Mouse (Mus musculus): Measurements from ENCODE around the gene Itpripl1. TPM values are rescaled to one million over a fixed set of nuclear protein-coding genes. Genes with fewer than 3 reads are reported as not detected.
A peak's percentile ranks its signal among the peaks of the same experiment; 100 is the strongest.
"Not testable (repeated sequence)": the region's sequence is repeated elsewhere in the genome, so short reads cannot be mapped to it uniquely, and the experiment has no call there.

The Itpripl1 gene
- total RNA-seq (2021) = 1 to 10 TPM; 2.9 TPM

DNA sequence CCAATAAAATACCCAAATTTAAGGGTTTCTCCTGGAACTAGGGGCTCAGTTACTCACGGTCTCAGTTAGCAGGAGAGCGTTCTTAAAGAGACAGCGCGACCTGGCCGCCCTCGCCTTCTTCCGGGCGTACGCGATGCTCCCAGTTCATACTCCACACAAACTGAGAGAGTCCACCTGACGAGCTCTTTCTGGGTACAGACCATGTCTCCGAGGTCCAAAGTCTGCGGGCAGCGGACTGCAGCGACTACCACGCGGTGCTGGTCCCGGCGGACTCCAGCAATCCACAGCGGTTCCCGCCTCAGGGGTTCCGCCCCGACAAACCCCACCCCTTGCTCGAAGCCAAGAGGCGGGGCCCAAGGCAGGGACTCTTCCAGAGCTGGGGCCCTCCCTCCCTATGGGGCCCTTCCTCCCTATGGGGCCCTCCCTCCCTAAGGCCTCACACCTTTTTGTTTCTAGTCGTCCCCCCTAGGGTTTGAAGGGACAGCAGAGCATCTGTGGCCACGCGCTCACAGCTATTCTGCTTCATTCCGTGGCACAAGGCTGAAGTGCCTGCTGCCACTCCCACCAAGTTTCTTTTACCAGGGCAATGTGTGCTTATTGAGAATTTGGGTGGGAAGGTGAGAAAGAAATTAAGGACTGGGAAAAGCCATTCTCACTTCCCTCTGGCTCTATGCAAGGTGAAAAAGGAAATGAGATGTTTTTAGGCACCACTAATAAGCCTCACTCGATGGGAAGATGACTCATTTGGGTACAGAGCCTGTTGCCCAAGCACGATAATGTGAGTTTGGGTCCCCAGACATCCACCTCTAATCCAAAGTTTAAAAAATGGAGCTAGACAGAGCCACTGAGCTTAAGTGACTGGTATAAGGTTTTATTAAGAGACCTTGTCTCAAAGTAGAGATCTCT, at the start of gene Itpripl1:
Gene Itpripl1, minus strand, starts transcription at position 285 of the 906 bp plus-strand sequence.
- peak; percentile 19 to 37 for DNase-seq (ENCODE audit: low spot score in 2 of 2)
- intact Hi-C loops (cut with DNase I) = no loop called here

DNA sequence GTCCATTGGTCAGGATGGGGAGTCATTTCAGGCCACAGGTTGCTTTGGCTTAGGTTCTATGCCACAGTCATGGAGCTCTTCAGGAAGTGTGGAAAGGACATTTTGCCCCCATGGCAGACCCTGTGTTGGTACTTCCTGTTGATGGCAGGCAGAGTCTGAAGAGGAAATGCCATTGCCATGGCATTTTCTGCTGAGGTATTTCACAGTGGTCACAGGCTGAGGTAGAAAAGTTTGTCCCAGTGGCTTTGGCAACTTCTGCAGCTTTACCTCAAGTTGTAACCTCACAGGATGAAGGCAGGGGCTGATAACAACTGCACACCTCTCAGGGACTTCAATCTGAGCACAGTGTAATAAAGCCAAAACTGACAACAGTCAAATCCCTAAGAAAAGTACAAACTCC, 46.3 kb upstream of the Itpripl1 start:
- intact Hi-C loops (cut with DNase I) = no loop called here
- no peak for DNase-seq (ENCODE audit: low spot score in 2 of 2)

DNA sequence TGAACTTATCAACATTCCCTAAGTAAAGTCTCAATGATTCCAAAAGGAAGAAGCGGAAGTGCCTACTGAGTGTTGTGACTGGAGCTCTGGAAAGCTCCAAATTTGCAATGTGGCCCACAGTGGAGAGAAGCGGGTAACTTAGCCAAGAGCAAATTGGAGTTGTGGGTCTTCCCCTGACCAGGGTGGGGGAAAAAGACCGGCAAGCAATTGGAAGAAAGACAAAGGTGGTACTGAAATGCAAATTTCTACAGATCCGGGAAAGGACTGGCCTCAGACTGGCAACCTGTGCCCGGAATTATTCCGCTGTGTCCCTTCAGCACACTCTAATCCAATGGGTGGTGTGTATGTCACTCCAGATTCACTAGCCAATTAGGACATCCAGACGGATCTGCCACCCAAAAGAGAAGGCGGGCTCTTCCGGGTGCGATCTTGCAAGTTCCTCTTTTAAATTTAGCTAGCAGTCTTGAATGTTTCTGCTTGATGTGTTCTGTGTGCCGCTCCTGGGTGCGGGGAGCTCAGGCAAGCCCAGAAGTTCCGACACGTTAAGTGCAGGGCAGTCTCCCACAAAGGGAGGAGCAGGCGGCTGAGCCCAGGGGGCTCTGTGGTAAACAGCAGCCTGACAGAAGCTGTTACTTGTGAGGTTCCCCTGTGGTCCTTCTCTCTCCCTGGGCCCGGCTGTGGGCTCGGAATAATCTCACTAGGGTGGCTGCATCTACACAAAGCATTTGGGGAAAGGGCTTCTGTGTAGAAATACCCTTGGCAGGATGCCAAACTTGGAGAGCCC, 39.5 kb upstream of the Itpripl1 start:
- peak; percentile 85 to 94 for DNase-seq (ENCODE audit: low spot score in 2 of 2)
- intact Hi-C loops (cut with DNase I) = loop anchor here (1.0 kb wide), 1 partner anchor 26 kb away; the partner anchor contains the start of genes 1810024B03Rik and Snrnp200

DNA sequence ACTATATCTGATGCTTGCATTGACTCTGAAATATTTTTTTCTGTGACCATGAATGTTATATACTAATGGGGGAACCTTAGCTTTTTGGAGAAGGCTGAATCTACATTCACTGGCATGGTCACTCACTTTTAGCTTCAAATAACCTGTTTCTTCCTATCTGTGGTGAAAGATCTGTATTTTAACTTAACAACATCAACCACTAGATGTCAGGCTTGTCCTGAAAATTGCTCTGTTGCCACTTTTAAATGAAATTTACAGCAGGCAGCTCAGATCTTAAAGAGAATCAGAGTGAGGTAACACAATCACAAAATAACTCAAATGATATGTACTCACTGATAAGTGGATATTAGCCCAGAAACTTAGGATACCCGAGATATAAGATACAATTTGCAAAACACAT, 23.0 kb upstream of the Itpripl1 start:
- intact Hi-C loops (cut with DNase I) = loop anchor here (1.0 kb wide), 1 partner anchor 39 kb away; no protein-coding TSS in a partner anchor
- peak; percentile 30 to 72 for DNase-seq (ENCODE audit: low spot score in 2 of 2)

DNA sequence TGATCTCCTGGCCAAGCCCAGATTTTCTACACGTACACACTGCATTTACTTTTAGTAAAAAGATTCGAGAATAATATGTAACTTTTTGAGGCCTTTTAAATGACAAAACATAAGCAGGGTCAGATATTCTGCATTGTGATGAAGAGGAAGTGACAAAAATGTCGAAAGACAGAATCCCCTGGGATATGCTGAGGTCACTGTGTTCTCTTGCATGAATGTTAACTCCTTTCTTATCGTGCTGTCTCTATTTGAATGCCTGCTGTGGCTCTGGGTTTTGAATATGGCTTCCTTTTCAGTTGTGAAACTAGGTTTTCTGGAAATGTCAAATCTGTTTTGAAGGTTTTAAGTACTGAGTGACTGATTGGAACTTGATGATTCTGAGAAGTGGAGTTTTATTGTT, 22.4 kb upstream of the Itpripl1 start:
- intact Hi-C loops (cut with DNase I) = loop anchor here (1.0 kb wide), 1 partner anchor 40 kb away; no protein-coding TSS in a partner anchor
- no peak for DNase-seq (ENCODE audit: low spot score in 2 of 2)

DNA sequence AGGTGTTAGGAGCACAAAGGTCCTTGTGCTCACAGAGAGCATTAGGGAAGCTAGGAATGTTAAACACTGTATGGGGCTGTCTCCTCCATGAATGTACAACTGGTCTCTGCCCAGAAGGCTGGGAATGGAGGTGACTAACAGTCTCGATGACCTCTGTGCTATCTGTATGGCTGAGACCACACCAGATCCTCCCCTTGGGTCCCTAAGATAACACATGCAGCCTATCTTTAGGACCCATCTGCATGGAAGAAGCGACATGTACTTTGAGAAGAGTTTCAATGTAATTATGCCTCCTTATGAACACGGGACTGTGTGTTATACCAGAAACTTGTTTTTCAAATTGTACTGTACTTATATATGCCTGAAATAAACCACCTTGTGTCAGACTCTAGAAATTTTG, 2.5 kb upstream of the Itpripl1 start:
- intact Hi-C loops (cut with DNase I) = no loop called here
- no peak for DNase-seq (ENCODE audit: low spot score in 2 of 2)

DNA sequence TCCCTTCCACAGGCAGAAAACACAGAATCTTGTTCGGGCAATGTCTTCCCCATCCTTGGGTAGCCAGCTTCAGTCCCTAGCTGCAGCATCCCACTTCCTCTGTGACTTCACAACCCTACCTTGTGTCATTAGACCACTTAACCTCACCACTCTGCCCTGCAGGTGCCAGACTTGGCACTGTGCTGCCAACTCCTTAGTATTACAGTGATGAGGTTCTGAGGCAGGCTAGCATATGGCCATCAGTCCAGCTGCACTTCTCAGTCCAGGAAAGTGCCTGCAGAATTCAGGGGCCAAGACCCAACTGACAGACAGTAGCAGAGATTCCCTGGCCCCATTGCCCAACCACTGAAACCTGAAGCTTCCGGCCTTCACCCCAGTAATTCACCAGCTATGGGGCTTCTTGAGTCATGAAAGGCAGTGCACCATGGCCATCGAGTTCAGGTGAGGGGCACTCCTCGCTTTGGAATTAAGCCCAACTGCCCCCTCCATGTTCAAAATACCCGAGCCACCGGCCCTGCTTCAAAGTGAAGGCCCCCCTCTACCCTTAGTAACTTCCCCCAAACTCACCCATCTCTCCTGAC, 575 bp downstream of the Itpripl1 start:
- no peak for DNase-seq (ENCODE audit: low spot score in 2 of 2)
- intact Hi-C loops (cut with DNase I) = no loop called here

DNA sequence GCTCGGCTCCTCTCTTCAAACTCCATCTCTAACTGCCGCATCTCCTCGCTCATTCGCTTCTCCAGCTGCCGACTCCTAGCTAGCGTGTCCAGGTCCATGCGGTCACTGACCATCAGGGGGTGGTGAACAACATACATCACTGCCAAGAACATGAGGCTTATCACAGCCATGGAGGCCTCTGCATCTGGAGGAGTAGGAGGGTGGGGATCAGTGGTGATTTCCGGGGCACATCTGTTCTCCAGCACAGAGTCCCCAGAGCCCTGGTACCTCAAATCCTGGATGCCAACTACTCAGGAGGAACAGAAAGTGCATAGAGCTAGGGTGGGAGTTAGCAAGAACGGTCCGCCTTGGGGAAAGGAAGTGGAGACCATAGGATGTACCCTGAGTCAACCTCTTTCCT, 1.2 kb downstream of the Itpripl1 start:
- intact Hi-C loops (cut with DNase I) = no loop called here
- no peak for DNase-seq (ENCODE audit: low spot score in 2 of 2)

DNA sequence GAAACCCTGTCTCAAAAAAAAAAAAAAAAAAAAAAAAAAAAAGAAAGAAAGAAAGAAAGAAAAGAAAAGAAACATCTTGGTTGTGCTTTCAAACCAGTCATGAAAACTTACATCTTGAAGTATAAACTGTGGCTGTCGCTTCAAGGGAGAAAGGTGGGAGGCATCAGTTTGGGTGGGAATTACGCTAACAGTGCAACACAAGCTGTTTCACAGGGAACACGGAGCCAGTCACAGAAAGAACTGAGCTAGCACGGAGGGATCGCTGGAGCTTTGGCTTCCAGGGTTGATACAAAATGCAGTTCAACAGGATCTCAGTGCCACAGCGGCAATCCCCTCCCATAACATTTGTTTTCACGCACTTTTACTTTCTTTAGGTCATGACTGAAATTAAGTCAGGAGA, 3.2 kb downstream of the Itpripl1 start:
- intact Hi-C loops (cut with DNase I) = no loop called here

DNA sequence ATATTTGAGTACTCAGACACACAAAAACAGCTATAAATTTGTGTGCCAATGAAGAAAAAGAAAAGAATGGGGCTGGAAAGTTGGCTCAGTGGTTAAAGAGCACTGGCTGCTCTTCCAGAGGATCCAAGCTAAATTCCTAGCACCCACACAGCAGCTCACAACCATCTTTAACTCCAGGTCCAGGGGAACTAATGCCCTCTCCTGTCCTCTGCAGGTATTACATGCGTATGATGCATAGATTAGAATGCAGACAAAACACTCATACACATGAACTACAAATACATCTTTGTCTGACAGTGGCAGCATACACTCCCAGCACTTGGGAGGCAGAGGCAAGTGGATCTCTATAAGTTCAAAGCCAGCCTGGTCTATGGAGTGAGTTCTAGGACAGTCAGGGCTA, 3.6 kb downstream of the Itpripl1 start:
- intact Hi-C loops (cut with DNase I) = no loop called here
- no peak for DNase-seq (ENCODE audit: low spot score in 2 of 2)

More for the DNA sequence above, 3.2 kb downstream of the Itpripl1 start:
- peak in 1 of 2 experiments; percentile 58 for DNase-seq (ENCODE audit: low spot score in 2 of 2)

DNA sequence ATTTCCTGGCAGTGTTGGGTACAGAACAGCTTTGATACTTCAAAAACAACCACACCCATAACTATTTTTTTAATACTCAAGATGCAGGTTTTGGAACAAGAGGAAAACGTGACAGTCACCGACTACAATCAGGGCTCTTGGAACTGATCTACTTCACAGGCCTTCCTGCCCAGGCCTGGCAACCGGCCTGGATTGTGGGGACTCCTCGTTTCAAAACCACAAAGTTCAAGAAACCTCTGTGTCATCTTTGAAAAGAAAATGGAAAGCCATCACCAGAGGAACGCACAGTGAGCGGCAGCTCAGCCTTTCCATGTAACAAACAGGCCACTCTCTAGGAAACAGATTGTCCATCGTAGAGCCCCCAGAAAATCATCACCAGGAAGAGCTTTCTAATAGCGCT, 4.1 kb downstream of the Itpripl1 start:
- no peak for DNase-seq (ENCODE audit: low spot score in 2 of 2)
- intact Hi-C loops (cut with DNase I) = no loop called here

DNA sequence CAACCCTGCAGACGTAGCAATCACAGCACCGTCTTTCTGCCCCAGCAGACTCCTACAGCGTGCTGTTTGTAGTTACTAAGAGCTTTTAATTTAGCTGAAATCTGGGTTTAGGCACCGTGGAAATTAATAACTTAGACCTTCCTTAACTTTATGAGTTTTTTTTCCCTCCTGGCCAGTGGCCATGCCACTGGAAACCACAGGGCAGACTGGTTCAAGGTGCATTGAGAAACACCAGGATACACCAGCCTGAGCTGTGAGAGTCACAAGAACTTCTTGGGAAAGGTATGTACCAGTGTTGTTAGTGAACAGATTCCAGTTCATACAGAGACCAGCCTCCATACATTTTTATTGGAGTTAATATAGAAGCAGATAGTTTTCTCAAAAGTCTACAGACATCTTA, 4.8 kb downstream of the Itpripl1 start:
- intact Hi-C loops (cut with DNase I) = no loop called here
- DNase-seq (ENCODE audit: low spot score in 2 of 2) = no peak

DNA sequence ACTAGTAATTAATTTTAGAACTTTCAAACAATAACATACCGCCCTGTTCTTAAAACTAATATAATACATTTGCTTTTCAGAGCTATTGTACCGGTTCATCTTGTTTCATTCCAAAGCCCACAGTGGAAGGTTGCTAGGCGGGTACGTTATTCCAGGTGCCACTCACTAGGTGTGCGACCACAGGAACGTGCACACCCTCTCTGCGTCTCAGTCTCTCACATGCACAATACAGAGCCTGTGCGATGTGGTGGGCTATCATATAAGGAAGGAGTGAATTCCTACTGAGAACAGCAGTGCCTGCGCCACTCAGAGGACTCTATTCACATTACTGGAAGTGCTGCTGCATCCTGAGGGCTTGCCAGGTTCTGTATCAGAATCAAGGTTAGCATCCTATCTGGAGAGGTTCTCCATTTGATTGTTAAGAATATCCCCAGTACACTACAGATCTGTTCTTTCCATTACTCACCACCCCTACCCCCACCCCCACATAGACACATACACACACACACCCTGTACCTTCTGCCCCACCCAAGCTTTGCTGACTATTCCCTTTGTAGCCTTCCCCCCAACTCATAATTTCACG, 5.3 kb downstream of the Itpripl1 start:
- DNase-seq (ENCODE audit: low spot score in 2 of 2) = no peak
- intact Hi-C loops (cut with DNase I) = no loop called here

DNA sequence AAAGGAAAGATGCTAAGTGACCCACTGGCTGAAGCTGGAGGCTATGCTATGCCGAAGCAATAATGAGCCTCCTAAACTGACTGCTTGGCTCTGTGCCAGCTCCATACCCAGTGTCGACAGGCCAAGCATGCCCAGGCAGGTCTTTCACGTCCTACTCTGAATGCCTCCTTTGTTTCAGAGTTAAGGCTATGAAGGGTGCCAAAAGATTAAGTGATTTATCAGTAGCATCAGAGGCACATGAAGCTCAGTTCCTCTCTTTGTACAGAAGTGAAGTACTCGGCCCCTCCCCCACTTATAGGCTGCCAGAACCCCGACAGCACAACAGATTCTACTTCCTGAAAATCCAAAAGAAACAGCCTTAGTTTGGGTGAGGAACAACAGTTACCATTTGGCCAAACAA, 6.3 kb downstream of the Itpripl1 start:
- peak in 1 of 2 experiments; percentile 22 for DNase-seq (ENCODE audit: low spot score in 2 of 2)
- intact Hi-C loops (cut with DNase I) = no loop called here

DNA sequence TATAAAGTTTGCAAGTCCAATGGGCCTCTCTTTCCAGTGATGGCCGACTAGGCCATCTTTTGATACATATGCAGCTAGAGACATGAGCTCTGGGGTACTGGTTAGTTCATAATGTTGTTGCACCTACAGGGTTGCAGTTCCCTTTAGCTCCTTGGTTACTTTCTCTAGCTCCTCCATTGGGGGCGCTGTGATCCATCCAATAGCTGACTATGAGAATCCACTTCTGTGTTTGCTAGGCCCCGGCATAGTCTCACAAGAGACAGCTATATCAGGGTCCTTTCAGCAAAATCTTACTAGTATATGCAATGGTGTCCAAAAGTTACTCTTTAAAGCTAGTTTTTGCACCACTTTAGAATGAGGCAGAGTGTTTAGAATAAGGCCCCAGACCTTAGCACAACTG, 8.0 kb downstream of the Itpripl1 start:
- DNase-seq (ENCODE audit: low spot score in 2 of 2); intact Hi-C loops (cut with DNase I): not testable (repeated sequence)

DNA sequence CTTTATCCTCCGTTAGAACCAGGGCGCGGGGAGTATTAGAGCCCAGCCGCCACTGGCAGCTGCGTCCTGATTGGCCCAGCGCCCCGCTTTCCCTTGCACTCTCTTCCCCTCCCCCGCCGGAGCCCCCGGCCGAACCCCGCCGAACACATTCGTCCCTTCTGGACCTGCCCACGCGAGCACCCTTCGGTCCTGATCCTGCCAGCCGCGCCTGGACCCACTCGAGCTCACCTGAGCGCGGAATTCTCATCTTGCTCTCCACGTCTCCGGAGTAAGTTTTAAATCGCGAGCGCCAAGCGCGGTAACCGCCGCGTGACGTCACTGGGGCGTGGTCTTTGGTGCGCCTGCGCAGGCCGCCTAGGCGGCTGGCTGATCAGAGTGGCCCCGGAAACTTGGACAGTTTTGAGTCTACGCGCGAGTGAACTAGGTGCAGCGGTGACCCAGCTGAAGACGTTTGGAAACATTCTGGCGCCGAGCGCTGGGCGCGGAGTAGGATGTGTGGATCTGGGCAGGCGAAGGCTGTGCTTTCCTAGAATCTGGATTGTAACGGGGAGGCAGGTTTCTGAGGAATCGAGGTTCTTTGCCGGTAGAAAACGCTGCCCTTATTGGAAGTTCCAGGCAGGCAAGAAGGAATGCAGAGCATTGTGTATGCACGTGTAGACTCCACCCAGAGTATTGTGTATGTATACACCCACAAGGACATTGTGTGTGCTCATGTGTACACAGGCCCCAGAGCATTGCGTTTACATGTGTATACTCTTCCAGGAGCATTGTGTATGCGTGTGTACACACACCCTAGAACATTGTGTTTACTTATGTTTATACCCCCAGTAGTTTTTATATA, 9.4 kb downstream of the Itpripl1 start, which contains the start of gene Ncaph:
Gene Ncaph, minus strand, starts transcription at position 334 of the 841 bp plus-strand sequence.
- DNase-seq (ENCODE audit: low spot score in 2 of 2) = peak; percentile 91
- intact Hi-C loops (cut with DNase I) = no loop called here

DNA sequence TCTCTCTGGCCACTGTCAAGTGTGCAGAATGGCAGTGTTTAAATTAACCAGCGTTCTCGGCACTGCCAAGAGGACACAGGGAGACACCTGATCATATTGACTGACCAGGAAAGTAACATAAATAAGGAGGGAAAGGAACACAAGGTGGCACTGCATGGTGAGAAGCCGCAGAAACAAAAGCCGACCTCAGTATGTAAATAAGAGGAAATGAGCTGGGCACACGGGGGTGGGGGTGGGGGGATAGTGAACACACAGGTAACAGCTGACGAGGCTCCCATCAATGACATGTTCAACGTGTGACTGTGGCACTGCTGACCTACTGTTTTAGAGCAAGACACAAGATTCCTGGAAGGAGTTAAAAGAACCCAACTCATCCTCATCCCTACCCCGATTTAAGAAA, 11.9 kb downstream of the Itpripl1 start:
- intact Hi-C loops (cut with DNase I) = no loop called here

DNA sequence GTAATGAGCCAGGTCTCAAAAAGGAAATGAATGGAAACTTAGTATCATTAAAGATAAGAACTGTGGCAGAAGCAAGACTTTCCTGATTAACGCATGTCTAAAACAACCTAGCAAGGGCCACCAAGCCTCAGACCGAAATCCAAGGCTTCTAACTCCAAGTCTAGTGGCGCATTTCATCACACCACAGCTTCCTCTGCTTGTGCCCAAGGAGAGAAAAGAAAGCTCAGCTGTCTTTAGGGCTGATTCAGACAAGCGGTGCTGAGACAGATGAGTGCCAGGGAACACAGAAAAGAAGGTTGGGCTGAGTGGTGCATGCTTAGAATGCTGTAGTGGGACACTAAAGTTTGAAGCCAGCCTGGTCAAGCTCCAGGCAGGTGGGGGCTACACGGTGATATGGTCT, 14.3 kb downstream of the Itpripl1 start:
- intact Hi-C loops (cut with DNase I) = no loop called here
- DNase-seq (ENCODE audit: low spot score in 2 of 2) = no peak

More for the DNA sequence above, 11.9 kb downstream of the Itpripl1 start:
- no peak for DNase-seq (ENCODE audit: low spot score in 2 of 2)
